Mouse (Mus musculus) liver, adult 2 months (tissue): ENCODE data around the gene Sort1.

ENCODE experiments used
- CTCF ChIP-seq: fragments of 200-500 bp; IDR thresholded peaks from 2 replicates; pipeline ENCODE4 v1.5.1; 2011; ENCODE audit warnings: low read depth, low read length, control low read depth
- POLR2A ChIP-seq: fragments of 200-500 bp; IDR thresholded peaks from 2 replicates; pipeline ENCODE4 v1.6.1; 2011; ENCODE audit warnings: low read length, control low read depth; ENCODE audit not compliant: insufficient read depth; ENCODE audit errors: extremely low read depth

GRCm38 (mm10) chr3:108304747-108305146, 20.9 kb downstream of the Sort1 start:
- TF ChIP-seq CTCF (no peak), POLR2A (no peak)
